Mouse (Mus musculus): ENCODE results near the gene Itpk1. TPM values are rescaled to one million over a fixed set of nuclear protein-coding genes. Genes with fewer than 3 reads are reported as not detected.
A peak's percentile ranks its signal among the peaks of the same experiment; 100 is the strongest.

Gene Itpk1
- polyA plus RNA-seq, 1 experiment from 2014 or later = 15.9 TPM

DNA sequence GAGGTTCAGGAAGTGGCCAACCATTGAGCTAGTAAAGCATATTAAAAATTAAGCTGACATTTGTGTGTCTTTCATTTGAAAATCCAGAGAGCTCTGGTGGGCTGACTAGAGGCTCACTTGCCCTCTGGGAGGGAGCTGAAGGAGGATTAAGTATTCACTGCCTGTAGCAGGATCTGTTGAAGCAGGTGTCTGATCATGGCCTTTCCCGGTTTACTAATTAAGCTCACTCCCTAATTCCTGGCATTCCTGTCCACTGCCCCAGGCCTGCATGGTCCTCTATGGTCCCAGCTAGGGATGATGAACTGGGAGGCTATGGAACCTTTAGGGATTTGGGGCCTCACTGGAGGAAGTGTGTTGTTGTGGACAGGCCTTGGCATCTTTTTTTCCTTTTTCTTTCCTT lies 168.9 kb downstream of the Itpk1 start:
- ATAC-seq (ENCODE audit: insufficient number of reproducible peaks, insufficient read depth, low FRiP score, low read depth) = no peak
- H3K27ac ChIP-seq (ENCODE audit: low read length) = no peak overlapping the region

DNA sequence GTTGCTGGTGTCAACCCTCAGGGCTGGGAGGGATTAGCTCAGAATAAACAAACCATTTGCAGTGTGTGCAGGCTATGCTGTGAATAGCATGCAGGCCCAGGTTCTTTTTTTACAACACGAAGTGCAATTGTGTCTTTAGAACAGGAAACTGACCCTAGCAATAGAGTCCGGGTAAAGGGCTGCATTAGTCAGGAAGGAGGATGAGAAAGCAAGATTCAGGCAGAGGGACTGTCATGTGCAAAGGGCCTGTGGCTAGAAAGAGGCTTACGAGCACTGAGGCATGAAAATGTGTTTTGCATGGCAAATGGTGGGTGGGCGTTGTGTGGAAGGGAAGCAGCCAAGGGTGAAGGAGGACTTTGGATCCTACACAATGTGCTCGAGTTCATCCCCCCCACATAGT lies 176.7 kb downstream of the Itpk1 start:
- no peak for ATAC-seq (ENCODE audit: insufficient number of reproducible peaks, insufficient read depth, low FRiP score, low read depth)
- no peaks in the 10 kb centered on the region for H3K27me3 ChIP-seq (ENCODE audit: control insufficient read depth, insufficient read depth, low read length)
- 70% methylated on average over 5 of the region's 5 CpGs for WGBS

More for the DNA sequence above, 168.9 kb downstream of the Itpk1 start:
- Histone ChIP-seq H3K27me3 (ENCODE audit: control insufficient read depth, insufficient read depth, low read length) (no peaks in the 10 kb centered on the region), H3K4me1 (ENCODE audit: control insufficient read depth, insufficient read depth, low read length) (no peaks in the 10 kb centered on the region), H3K36me3 (ENCODE audit: control insufficient read depth, insufficient read depth, low read length) (no peaks in the 10 kb centered on the region), H3K9ac (replicated peaks; ENCODE audit: low read depth, low read length) (no peak overlapping the region), H3K9me3 (ENCODE audit: control insufficient read depth, low read depth, low read length) (no peaks in the 10 kb centered on the region), H3K4me2 (replicated peaks; ENCODE audit: low read depth, low read length) (no peak overlapping the region), H3K4me3 (ENCODE audit: low read depth, low read length) (no peak overlapping the region)
- 47% methylated on average over 1 of the region's 1 CpGs for WGBS

DNA sequence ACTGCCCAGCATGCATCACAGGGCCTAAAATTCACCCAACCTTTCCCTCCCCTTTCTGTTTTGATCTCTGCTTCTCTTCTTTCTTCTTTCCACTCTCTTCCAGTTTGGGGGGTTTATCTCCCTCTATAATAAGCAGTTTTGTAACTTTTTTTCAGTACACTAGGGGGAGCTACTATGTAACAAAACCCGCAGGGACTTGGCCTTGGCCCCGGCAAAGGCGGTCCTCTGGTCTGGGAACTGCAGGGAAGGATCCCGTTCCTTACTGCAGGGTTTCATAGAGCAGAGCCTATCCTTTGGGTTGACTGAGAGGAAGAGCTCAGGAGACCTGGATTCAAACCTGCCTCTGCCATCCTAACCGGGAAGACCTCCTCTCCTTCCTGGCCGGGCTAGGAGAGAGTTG lies 180.0 kb downstream of the Itpk1 start:
- ATAC-seq (ENCODE audit: insufficient number of reproducible peaks, insufficient read depth, low FRiP score, low read depth) = no peak
- no peaks in the 10 kb centered on the region for H3K36me3 ChIP-seq (ENCODE audit: control insufficient read depth, insufficient read depth, low read length)
- H3K27ac ChIP-seq (ENCODE audit: low read length) = no peak overlapping the region
- peaks cover 13% of the 10 kb centered on the region; the same call in 1 of the 2 replicates for H3K4me1 ChIP-seq (ENCODE audit: control insufficient read depth, insufficient read depth, low read length)
- H3K27me3 ChIP-seq (ENCODE audit: control insufficient read depth, insufficient read depth, low read length) = no peaks in the 10 kb centered on the region
- H3K9me3 ChIP-seq (ENCODE audit: control insufficient read depth, low read depth, low read length) = no peaks in the 10 kb centered on the region
- no peak overlapping the region for H3K9ac ChIP-seq (replicated peaks; ENCODE audit: low read depth, low read length)
- no peak overlapping the region for H3K4me2 ChIP-seq (replicated peaks; ENCODE audit: low read depth, low read length)
- 19% methylated on average over 6 of the region's 6 CpGs for WGBS
- H3K4me3 ChIP-seq (ENCODE audit: low read depth, low read length) = no peak overlapping the region

More for the DNA sequence above, 176.7 kb downstream of the Itpk1 start:
- Histone ChIP-seq H3K27ac (ENCODE audit: low read length) (no peak overlapping the region), H3K9ac (replicated peaks; ENCODE audit: low read depth, low read length) (no peak overlapping the region), H3K4me1 (ENCODE audit: control insufficient read depth, insufficient read depth, low read length) (0 out of 2 replicates have a peak, but pooled peaks cover 3% of the 10 kb centered on the region), H3K4me3 (ENCODE audit: low read depth, low read length) (no peak overlapping the region), H3K9me3 (ENCODE audit: control insufficient read depth, low read depth, low read length) (no peaks in the 10 kb centered on the region), H3K4me2 (replicated peaks; ENCODE audit: low read depth, low read length) (no peak overlapping the region), H3K36me3 (ENCODE audit: control insufficient read depth, insufficient read depth, low read length) (no peaks in the 10 kb centered on the region)

DNA sequence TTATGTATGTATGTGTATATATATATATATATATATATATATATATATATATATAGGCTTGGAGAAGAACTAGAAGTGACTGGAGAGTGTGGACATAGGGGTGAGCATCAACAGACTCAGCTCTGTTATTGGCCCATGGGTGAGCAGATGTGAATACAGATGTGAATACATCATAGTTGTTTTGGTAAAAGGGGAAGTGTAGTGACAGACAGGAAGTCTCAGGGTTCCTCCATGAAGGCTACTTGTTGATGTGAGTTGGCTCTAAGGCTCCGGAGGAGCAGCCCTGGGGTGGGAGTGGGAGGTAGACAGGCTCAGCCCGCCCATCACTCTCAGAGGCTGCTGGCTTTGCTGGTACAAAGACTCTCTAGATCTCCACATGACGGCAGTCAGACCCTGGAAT lies 180.5 kb downstream of the Itpk1 start:
- peaks cover 13% of the 10 kb centered on the region; the same call in 1 of the 2 replicates for H3K4me1 ChIP-seq (ENCODE audit: control insufficient read depth, insufficient read depth, low read length)
- no peaks in the 10 kb centered on the region for H3K27me3 ChIP-seq (ENCODE audit: control insufficient read depth, insufficient read depth, low read length)
- no peak for ATAC-seq (ENCODE audit: insufficient number of reproducible peaks, insufficient read depth, low FRiP score, low read depth)
- no peak overlapping the region for H3K9ac ChIP-seq (replicated peaks; ENCODE audit: low read depth, low read length)
- H3K9me3 ChIP-seq (ENCODE audit: control insufficient read depth, low read depth, low read length) = no peaks in the 10 kb centered on the region
- H3K4me3 ChIP-seq (ENCODE audit: low read depth, low read length) = no peak overlapping the region
- 57% methylated on average over 3 of the region's 3 CpGs for WGBS
- H3K4me2 ChIP-seq (replicated peaks; ENCODE audit: low read depth, low read length) = no peak overlapping the region
- H3K27ac ChIP-seq (ENCODE audit: low read length) = no peak overlapping the region
- H3K36me3 ChIP-seq (ENCODE audit: control insufficient read depth, insufficient read depth, low read length) = no peaks in the 10 kb centered on the region

DNA sequence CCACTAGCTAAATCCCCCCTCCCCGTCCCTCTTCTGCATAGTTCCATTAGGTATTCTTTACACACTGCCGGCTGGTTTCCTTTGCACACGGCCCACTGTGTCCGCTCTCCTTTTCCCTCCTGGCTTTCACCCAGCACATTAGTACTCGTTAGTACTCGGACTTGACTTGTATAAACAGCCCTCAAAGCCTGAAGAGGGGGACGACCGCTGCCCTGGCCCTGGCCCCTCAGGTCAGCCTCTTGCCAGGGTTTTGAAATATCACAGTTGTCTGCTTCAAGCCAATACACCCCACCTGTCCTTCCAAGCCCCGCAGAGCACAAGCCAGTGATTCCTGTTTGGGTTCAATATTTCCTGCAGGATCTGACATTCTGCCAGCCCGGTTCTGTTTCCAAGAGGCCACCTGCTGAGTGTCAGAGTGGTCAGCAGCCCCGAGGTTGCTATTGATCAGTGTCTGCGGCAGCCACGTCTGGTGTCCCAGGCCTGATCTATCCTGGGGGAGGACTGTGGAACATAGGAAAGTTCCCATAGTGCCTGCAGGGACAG lies 182.9 kb downstream of the Itpk1 start:
- ATAC-seq (ENCODE audit: insufficient number of reproducible peaks, insufficient read depth, low FRiP score, low read depth) = peak; percentile 78
- no peaks in the 10 kb centered on the region for H3K27me3 ChIP-seq (ENCODE audit: control insufficient read depth, insufficient read depth, low read length)
- peaks cover 13% of the 10 kb centered on the region; the same call in 1 of the 2 replicates for H3K4me1 ChIP-seq (ENCODE audit: control insufficient read depth, insufficient read depth, low read length)
- peak overlapping the region; percentile 63; the same call in 1 of the 2 replicates for H3K27ac ChIP-seq (ENCODE audit: low read length)
- H3K4me3 ChIP-seq (ENCODE audit: low read depth, low read length) = no peak overlapping the region
- WGBS = 12% methylated on average over 13 of the region's 13 CpGs
- no peaks in the 10 kb centered on the region for H3K9me3 ChIP-seq (ENCODE audit: control insufficient read depth, low read depth, low read length)
- no peak overlapping the region for H3K9ac ChIP-seq (replicated peaks; ENCODE audit: low read depth, low read length)
- H3K4me2 ChIP-seq (replicated peaks; ENCODE audit: low read depth, low read length) = no peak overlapping the region
- no peaks in the 10 kb centered on the region for H3K36me3 ChIP-seq (ENCODE audit: control insufficient read depth, insufficient read depth, low read length)

DNA sequence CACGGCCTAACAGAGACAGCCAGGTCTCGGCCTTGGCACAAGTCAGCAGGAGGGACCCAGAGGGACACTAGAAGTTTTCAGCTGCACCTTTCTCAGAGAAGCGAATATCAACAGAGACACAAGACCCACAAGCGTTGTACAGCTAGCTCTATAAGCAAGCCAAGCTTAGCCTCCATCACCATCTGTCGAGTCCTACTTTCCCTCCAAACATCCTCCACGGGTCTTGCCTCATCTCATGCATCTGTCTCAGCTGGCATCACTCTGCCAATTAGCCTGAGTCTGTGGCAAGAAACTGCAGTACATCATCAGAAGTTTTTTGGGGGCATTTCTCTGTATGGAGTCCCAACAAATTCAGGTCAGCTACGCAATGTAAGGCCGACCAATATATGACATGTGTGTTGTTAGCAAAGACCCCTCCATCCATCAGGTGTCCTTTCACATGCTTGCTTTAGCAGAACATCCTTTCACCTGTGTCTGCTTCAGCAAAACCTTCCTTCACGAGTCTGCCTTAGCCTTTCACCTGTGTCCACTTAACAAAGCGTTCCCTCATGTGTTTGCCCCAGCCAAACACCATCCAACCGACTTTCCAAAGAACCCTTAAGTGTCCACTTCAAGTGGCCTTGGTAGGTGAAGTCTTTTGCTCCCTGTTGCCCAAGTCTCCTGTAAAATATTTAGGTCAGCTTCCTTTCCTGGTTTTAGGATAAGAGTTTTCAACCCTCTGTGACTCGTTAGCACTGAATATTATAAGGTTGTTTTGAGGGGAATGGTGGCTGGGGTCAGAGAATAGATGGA lies 184.6 kb downstream of the Itpk1 start:
- no peak for ATAC-seq (ENCODE audit: insufficient number of reproducible peaks, insufficient read depth, low FRiP score, low read depth)
- Histone ChIP-seq H3K27me3 (ENCODE audit: control insufficient read depth, insufficient read depth, low read length) (no peaks in the 10 kb centered on the region), H3K9me3 (ENCODE audit: control insufficient read depth, low read depth, low read length) (no peaks in the 10 kb centered on the region), H3K36me3 (ENCODE audit: control insufficient read depth, insufficient read depth, low read length) (no peaks in the 10 kb centered on the region), H3K27ac (ENCODE audit: low read length) (no peak overlapping the region), H3K4me1 (ENCODE audit: control insufficient read depth, insufficient read depth, low read length) (peaks cover 13% of the 10 kb centered on the region; the same call in 1 of the 2 replicates), H3K9ac (replicated peaks; ENCODE audit: low read depth, low read length) (no peak overlapping the region), H3K4me2 (replicated peaks; ENCODE audit: low read depth, low read length) (no peak overlapping the region), H3K4me3 (ENCODE audit: low read depth, low read length) (no peak overlapping the region)
- 87% methylated on average over 12 of the region's 12 CpGs for WGBS

MicroRNAs encoded within 50 kb of the gene (microRNA counts, 519-probe panel; counts per million panel counts)
- not detected for microRNA mmu-miR-1936

Small RNA genes lying within 50 kb of the gene (microRNA-seq; reads per million reads assigned to microRNA genes)
- not detected for gene Mir1936

Other genes with a start within 250 kb of the Itpk1 start
- gene Golga5, start 235.8 kb downstream of the Itpk1 start, polyA plus RNA-seq (2014; fragmentation: Nextera tagmentation; extraction: Ambion mirVana) = 35.1 and 38.8 TPM in 2 replicates
- 5.2 and 5.8 TPM in 2 replicates for gene Chga, start 150.0 kb downstream of the Itpk1 start, polyA plus RNA-seq (2014; fragmentation: Nextera tagmentation; extraction: Ambion mirVana)
- gene Moap1, start 38.7 kb upstream of the Itpk1 start, polyA plus RNA-seq (2014; fragmentation: Nextera tagmentation; extraction: Ambion mirVana) = 20.6 and 22.9 TPM in 2 replicates
- gene Tmem251, start 38.8 kb upstream of the Itpk1 start, polyA plus RNA-seq (2014; fragmentation: Nextera tagmentation; extraction: Ambion mirVana) = 12.2 and 13.8 TPM in 2 replicates
- not detected in 2 replicates for gene Gm28051, start 52.8 kb upstream of the Itpk1 start, polyA plus RNA-seq (2014; fragmentation: Nextera tagmentation; extraction: Ambion mirVana)
- gene Gon7, start 52.9 kb upstream of the Itpk1 start, polyA plus RNA-seq (2014; fragmentation: Nextera tagmentation; extraction: Ambion mirVana) = 28.2 and 29.6 TPM in 2 replicates
- gene Ubr7, start 53.0 kb upstream of the Itpk1 start, polyA plus RNA-seq (2014; fragmentation: Nextera tagmentation; extraction: Ambion mirVana) = 45.5 and 45.9 TPM in 2 replicates
- 26.2 and 26.6 TPM in 2 replicates for gene Gm20604, start 53.7 kb upstream of the Itpk1 start, polyA plus RNA-seq (2014; fragmentation: Nextera tagmentation; extraction: Ambion mirVana)
- gene Btbd7, start 173.5 kb upstream of the Itpk1 start, polyA plus RNA-seq (2014; fragmentation: Nextera tagmentation; extraction: Ambion mirVana) = 29.2 and 29.5 TPM in 2 replicates
- not detected in 2 replicates for gene Cox8c, start 194.4 kb upstream of the Itpk1 start, polyA plus RNA-seq (2014; fragmentation: Nextera tagmentation; extraction: Ambion mirVana)
- 1.0 and 1.1 TPM in 2 replicates for gene Unc79, start 243.9 kb upstream of the Itpk1 start, polyA plus RNA-seq (2014; fragmentation: Nextera tagmentation; extraction: Ambion mirVana)

Data from stomach, embryonic 14.5 days (tissue).